Mouse (Mus musculus) megakaryocyte-erythroid progenitor cell, adult 5-6 weeks (primary cell): ENCODE measurements at regions not wholly inside any gene's neighbourhood (a gene's known extent, or its start where the extent isn't known, plus 50 kb on each side); places are given as distances from the start of the nearest gene placed in this dataset.

Source experiments
- ATAC-seq: replicated peaks from 2 replicates; pipeline ENCODE4 v1.8.0; 2016; ENCODE audit warnings: mild to moderate bottlenecking, inconsistent platforms; ENCODE audit not compliant: severe bottlenecking, poor library complexity, low FRiP score, low TSS enrichment

- ATAC-seq, result no peak
Measured at GRCm38 (mm10) chr16:77329711-77330530, 272.0 kb downstream of the Gm11146 start.

- peak; percentile 69 for ATAC-seq
Measured at GRCm38 (mm10) chr16:77329160-77329691, 272.7 kb downstream of the Gm11146 start.

DNA sequence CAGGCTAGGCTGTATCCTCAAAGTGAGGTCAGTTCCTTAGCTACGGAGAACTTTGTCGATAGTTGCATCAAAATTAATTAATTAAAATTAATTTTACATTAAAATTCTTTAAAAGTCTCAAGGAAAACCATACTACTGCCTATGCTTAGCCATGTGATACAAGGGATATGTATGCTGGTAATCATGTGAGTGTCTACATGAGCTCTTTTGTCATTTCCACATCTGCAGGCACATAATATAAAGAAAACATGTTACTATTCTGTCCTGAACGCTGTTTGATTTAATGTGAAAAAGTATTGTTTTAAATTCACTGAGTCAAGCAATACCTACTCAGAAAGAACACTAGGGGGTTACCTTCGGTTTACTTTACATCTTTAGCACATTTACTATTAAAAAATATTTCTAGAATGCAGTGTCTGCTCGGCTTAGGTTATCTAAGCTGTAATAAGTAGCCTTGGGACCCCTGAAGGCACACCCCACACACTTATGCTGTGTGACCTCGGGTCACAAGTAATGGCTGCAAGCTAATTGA is 273.2 kb downstream of the Gm11146 start:
- no peak for ATAC-seq

DNA sequence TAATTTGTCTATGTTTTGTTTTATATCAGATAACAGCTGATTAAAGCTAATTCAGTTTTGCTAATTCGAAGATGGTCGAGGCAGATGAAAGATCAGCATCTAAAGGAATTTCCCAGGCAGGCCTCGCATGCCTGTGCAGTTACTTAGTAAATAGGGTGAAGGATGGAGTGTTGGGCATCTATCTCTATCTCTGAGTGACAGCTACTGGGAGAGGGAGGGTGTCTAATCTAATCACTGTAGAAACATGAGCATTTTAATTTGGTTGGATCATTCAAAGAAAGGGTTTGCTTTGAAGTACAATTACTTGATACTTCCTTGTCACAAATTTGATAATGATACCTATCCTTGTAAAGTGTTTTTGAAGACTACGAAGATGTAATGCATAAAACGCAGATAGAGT is 273.8 kb downstream of the Gm11146 start:
- no peak for ATAC-seq

DNA sequence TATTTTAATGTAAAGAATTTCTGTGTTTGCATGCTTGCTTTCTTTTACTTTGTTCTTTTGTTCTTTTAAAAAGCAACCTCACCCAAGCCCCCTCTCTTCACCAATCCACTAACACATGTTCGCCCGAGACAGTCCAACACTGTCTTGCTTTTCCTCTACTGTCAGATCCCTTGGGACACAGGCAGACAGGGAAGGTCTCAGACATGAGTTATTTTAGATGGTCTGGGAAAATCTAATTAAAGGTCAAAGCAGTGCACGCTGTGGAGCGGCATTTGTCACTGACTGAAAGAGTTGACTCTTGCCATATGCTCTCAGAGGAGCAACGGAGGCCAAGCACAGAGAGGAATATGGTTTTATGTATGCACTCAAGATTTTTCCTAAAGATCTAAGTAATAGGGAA is 279.6 kb downstream of the Gm11146 start:
- ATAC-seq, result no peak

DNA sequence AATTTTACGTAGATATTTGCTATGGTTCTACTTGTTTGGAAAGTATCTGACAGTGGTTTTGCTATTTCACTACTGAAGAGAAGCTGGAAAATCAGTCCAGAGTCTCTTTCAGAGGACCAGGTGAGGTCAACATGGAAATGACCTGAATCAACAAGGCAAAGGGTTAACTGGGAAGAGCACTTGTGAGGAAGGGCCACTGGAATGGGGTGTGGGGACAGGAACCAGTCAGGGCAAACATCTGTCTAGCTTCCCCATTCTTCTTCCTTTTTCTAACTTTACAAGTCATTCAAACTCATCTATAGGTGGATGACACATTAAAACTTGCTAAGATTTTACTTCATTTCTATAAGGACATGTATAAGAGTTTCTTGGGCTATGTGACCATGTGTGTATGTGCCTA is 283.7 kb downstream of the Gm11146 start:
- no peak for ATAC-seq

DNA sequence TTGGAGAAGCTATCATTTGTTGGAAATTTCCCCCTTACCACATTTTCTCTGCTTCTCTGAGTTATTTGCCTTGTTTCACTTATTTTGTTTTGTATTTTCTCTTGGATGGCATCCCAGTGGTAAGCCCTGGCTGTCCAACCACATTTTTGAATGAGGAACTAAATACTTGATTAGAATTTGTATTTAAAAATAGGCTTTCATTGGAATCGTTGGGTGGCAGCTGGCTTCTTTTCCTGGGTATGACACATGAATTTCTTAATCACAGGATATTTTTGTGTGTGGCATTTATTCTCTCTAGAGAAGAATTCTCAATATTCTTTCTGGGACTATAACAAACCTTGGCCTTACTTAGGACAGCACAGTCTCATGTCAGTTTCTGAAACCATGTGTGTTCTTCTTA is 286.5 kb downstream of the Gm11146 start:
- ATAC-seq, result no peak

DNA sequence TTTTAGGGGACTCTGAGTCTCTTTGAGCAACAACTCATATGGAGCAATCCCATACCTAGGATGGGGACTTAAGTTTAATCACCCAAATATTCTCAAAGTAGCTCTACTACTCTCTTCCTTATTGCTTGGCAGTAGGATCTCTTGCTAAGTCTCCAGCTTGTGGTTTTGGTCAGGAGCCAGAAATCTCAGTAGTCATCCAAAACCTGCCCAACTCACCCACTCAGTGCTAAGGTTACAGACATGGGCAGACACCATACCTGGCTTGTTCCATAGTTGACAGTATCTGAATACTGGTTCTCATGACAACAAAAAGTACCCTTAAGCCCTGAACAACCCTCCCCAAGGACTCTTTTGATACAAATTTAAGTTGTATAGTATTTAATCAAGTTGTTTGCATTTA is 288.7 kb downstream of the Gm11146 start:
- no peak for ATAC-seq

DNA sequence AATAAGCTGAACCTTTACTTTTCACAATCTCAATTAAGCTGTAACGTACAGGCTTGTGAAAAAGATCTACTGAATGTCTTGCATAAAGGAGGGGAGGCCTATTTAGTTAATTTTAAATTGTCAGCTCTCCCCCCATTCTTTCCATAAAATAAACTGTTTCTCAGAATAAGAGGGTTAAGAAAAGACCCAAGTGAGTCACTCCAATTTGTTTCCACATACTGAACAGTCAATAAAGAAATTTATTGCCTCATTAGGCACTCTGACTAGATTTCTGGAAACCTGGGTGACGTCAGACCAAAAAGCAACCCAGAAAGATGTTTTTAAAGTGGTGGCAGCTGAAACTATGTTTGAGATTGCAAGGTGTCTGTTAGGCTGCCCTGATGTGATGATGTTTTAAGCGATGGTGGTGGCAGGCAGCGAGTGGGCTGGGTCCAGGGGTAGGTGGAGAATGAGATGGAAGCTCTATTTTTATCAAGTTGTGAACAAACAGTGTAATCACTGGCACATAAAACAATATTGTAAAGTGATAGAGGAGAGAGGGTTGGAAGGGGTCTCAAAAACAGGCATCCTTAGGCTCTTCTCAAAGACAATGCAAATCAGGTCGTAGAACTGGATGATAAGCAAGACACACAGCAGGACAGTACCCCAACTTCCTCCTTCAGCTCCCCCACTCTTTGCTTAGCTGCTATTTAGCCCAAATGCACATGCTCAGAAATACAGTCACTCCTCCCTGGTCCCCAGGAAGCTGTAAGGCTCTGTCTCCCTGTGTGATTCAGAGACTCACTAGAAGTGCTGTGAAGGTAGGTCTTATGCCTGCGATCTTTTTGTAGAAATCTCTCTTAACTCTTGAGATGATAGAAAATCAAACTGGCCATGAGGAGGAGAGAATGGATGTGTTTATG is 288.0 kb downstream of the Usp25 start:
- no peak for ATAC-seq

DNA sequence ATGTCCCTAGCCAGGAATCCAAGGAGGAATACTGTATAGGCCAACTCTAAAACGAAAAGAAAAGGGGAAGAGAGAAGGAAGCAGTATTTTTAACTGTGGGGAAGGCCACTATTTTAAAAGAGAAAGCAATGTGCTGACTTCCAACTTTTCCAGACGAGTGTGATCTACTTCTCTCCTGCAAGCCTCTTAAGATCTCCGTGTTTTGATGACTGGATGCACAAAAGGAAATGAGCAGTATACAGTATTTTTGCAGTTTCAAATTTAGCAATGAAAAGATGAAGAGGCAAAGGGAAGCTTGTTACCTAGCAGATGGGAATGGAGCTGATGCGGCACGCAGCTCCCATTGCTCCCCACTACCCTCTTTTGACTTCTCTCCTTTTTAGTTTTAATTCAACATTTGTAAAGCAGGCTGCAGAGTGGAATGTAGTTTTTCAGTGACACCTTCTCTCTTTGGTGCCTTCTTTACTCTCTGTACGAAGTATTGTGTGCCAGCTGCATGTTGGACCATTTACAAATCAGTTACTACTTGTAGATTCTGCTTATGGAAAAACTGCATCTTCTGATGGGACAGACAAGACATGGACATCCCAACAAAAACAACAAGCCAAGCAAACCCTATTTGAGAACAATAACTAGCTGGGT is 287.2 kb downstream of the Usp25 start:
- no peak for ATAC-seq

DNA sequence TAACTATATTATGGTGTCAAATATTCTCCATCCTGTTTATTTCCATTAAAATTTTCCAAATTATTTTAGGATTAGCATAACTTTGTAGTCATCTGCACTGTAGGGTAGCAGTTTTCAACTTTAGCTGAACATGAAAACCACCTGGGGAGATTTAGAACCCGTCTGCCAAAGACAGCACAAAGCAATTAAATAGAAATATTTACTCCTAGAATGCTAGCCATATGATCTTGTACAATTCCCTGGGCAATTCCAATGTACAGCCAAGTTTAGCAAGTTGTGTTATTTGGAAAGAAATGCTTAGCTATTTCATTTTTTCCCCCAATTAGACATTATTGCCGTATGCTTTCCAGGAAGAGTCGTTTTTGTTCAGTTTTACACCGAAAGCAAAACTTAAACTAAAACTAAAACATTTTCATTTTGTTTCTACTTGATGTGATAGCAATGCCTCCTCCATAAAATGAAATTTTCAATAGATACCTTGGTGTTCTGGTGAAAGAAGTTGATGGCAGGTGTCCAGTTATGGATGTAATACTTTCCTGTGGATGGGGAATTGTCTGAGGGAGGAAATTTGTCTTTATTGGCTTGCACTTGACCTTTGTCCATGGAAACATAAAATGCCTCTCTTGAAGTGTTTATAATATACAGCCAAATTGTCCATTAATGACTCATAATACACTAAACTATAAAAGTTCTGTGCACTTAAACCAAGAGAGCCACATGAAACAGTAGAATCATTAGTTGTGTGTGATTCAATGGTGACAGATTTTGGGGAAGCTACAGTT is 282.3 kb downstream of the Usp25 start:
- no peak for ATAC-seq

DNA sequence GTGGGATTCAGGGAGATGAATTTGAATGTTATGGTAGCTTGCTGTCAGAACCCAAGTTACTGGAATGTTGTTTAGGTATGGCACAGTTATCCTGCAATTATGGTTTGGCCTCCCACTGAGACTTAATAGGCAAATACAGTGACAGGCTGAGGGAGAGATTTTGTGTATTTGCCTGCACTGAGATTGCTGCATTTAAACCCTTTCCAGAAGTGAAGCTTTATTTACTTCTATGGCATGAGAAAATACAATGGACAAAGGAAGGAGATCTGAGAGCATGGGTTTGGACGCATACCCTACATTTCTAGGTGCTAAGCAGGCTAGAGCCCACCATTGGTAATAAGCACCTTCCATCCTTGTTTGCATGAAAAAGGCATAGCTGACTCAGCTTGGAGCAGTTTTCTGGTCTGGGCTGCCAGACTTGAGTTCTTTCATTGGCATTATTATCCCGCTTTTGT is 278.8 kb downstream of the Usp25 start:
- ATAC-seq, result no peak

GRCm38 (mm10) chr16:77291723-77292316 is 278.3 kb downstream of the Usp25 start:
- ATAC-seq, result no peak

DNA sequence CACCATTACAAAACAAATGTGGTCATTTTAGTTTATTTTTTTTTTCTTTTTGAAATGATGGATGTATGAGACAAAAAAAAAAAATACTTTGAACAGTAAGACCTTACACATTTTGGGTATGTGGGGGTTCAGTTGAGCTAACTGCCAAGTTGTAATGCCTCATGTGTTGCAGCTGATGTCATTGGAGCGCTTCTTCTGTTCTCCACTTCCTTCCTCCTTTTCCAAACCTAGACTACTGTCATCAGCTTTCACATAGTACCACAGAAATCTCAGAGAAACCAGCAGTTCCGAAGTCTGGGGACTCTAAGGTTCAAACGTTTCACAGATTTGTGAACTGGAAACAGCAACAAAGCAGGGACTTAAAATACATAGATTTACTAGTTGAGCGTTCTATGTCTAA is 270.7 kb downstream of the Usp25 start:
- no peak for ATAC-seq

DNA sequence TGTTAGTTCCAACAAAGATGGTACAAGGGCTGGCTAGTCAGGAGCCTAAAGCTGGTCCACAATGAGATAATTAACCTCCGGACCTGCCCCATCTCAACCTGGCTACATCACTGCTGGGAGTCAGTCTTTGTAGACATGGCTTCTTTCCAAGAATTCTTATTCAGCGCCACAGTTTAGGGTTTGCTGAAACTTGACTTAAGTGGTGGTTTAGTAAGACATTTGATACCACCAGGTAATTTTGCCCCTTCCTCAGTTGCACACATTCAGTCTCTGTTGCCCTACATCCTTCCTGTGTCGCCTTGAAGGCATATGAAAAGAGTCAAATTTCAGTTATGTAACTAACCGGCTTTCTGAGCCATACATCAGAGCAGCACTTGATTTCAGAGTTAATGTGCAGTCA is 266.4 kb downstream of the Usp25 start:
- ATAC-seq, result no peak

DNA sequence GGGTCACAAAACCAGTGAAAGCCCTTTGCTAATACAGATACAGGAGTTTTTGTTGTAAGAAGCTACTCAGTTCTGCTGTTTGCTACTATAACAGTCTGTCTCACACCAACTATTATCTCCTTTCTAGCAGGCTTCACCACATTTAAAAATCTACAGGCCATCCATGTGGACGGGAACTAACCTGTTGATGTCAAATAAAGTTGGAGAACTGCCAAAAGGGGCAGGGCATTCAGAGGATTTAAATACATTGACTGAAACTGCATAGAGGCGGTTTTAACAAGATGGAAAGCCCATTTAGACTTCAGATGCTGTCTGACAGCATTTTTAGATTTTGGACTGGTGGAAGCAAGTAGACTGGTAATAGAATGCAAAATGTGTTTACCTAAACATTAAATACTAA is 266.0 kb downstream of the Usp25 start:
- ATAC-seq, result no peak

GRCm38 (mm10) chr16:77273306-77273705 is 259.8 kb downstream of the Usp25 start:
- ATAC-seq, result no peak

DNA sequence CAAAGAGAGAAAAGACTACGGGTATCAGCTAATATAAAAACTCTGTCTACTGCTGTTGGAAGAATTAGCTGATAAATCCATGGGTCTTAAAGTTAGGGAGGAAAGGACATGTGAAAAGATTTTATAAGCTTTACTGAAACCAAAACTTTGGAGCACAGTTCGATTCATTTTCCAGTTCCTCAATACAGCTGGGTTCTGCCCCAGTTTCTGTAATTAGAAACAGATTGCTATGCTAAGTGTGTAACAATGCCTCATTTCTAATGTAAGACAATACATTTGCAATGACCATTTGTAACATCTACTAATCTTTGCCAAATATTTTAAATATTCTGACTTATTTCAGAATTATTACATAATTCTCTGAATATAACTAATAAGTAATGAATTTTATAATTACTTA is 255.4 kb downstream of the Usp25 start:
- ATAC-seq, result no peak

DNA sequence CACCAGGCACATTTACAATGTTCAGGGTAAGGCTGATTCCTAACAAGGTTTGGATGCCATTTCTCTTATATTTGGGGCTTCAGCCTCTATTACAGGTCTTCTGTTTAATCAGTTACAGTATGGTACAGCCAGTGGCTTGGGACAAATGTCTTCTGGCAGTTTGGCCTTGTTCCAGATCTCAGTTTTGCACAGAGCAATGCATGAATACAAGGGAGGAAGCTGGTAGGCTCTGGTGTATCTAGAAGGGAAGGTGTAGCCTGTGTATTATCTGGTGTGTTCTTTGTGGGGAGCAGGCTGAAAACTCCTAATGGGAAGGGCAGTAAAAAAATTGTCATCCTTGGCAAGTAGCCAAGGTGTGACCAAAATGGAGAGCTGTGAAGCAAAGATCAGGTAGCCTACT is 254.2 kb downstream of the Usp25 start:
- ATAC-seq, result 0 out of 2 replicates have a peak, but pooled peaks have one; percentile 26
